8 mouse cellular contexts compared by ENCODE assay signal in genomic region chr4:45013031-45013431, GRCm38 (mm10). TPM values are rescaled to one million over a fixed set of nuclear protein-coding genes. Genes with fewer than 3 reads are reported as not detected.
DNase-seq lines count a peak whose midpoint lies in the region; ATAC-seq lines count a peak whose summit lies in the region.

No protein-coding gene starts in this region.

- H3K27ac ChIP-seq in embryonic facial prominence, embryonic 11.5 days (replicated peaks; ENCODE audit: low read depth, low read length) = peak overlapping the region; percentile 54; the same call in 1 of the 2 replicates
- peak overlapping the region; percentile 85 for H3K27ac ChIP-seq in hindbrain, embryonic 15.5 days (replicated peaks)
- peak overlapping the region; percentile 76 for H3K27ac ChIP-seq in midbrain, embryonic 12.5 days (replicated peaks)

- ATAC-seq in embryonic facial prominence, embryonic 11.5 days (replicated peaks; ENCODE audit: insufficient number of reproducible peaks, low FRiP score, low TSS enrichment, low read depth) = no peak
- no peak for ATAC-seq in hindbrain, embryonic 15.5 days (ENCODE audit: low FRiP score, low read depth)
- ATAC-seq in midbrain, embryonic 12.5 days (ENCODE audit: low FRiP score, low read depth) = no peak

- H3K4me3 ChIP-seq in embryonic facial prominence, embryonic 11.5 days (ENCODE audit: low read depth, low read length) = peak overlapping the region; percentile 56
- peak overlapping the region; percentile 64 for H3K4me3 ChIP-seq in hindbrain, embryonic 15.5 days
- H3K4me3 ChIP-seq in midbrain, embryonic 12.5 days = peak overlapping the region; percentile 81

- no peaks in the 10 kb centered on the region for H3K27me3 ChIP-seq in embryonic facial prominence, embryonic 11.5 days (ENCODE audit: control insufficient read depth, insufficient read depth, low read length)
- no peaks in the 10 kb centered on the region for H3K27me3 ChIP-seq in hindbrain, embryonic 15.5 days
- H3K27me3 ChIP-seq in midbrain, embryonic 12.5 days = no peaks in the 10 kb centered on the region

- no peaks in the 10 kb centered on the region for H3K9me3 ChIP-seq in embryonic facial prominence, embryonic 11.5 days (replicated peaks; ENCODE audit: control insufficient read depth, low read length)
- no peaks in the 10 kb centered on the region for H3K9me3 ChIP-seq in hindbrain, embryonic 15.5 days
- H3K9me3 ChIP-seq in midbrain, embryonic 12.5 days = no peaks in the 10 kb centered on the region

- peak overlapping the region; percentile 72 for H3K9ac ChIP-seq in embryonic facial prominence, embryonic 11.5 days (replicated peaks; ENCODE audit: low read length)
- peak overlapping the region; percentile 68 for H3K9ac ChIP-seq in hindbrain, embryonic 15.5 days
- H3K9ac ChIP-seq in midbrain, embryonic 12.5 days (replicated peaks) = peak overlapping the region; percentile 70

- no peaks in the 10 kb centered on the region for H3K4me1 ChIP-seq in embryonic facial prominence, embryonic 11.5 days (ENCODE audit: control insufficient read depth, insufficient read depth, low read length)
- H3K4me1 ChIP-seq in hindbrain, embryonic 15.5 days (replicated peaks) = peaks cover 26% of the 10 kb centered on the region
- peaks cover 23% of the 10 kb centered on the region for H3K4me1 ChIP-seq in midbrain, embryonic 12.5 days

- H3K4me2 ChIP-seq in embryonic facial prominence, embryonic 11.5 days (ENCODE audit: low read depth, low read length) = peak overlapping the region; percentile 65
- peak overlapping the region; percentile 75 for H3K4me2 ChIP-seq in hindbrain, embryonic 15.5 days
- peak overlapping the region; percentile 76 for H3K4me2 ChIP-seq in midbrain, embryonic 12.5 days (replicated peaks)

- peak; percentile 15 for DNase-seq in ovary, postnatal 14 days (ENCODE audit: low spot score)
- DNase-seq in ovary, postnatal 36 days (ENCODE audit: low spot score) = no peak
- DNase-seq in embryonic facial prominence, embryonic 11.5 days (ENCODE audit: low spot score) = no peak
- no peak for DNase-seq in thymus, postnatal 14 days
- DNase-seq in urinary bladder, postnatal 10 days (ENCODE audit: low spot score) = no peak
- DNase-seq in frontal cortex, postnatal 10 days (ENCODE audit: low spot score in 2 of 2) = no peak

- WGBS in embryonic facial prominence, embryonic 11.5 days = 3% methylated on average over 13 of the region's 13 CpGs
- WGBS in hindbrain, embryonic 15.5 days = 1% methylated on average over 13 of the region's 13 CpGs
- 1% methylated on average over 13 of the region's 13 CpGs for WGBS in midbrain, embryonic 12.5 days

- no peaks in the 10 kb centered on the region for H3K36me3 ChIP-seq in embryonic facial prominence, embryonic 11.5 days (replicated peaks; ENCODE audit: control insufficient read depth, insufficient read depth, low read depth, low read length)
- no peaks in the 10 kb centered on the region for H3K36me3 ChIP-seq in hindbrain, embryonic 15.5 days
- no peaks in the 10 kb centered on the region for H3K36me3 ChIP-seq in midbrain, embryonic 12.5 days

RNA-seq across cellular contexts. Expression of gene Zbtb5, which starts 0.8 kb away (rescaled TPM):
- polyA plus RNA-seq in embryonic facial prominence, embryonic 11.5 days (2014; fragmentation: Nextera tagmentation; extraction: Ambion mirVana) = 41.5 and 42.5 TPM in 2 replicates
- polyA plus RNA-seq in hindbrain, embryonic 15.5 days (2015; fragmentation: Nextera tagmentation; extraction: Ambion mirVana) = 39.6 and 41.7 TPM in 2 replicates
- polyA plus RNA-seq in midbrain, embryonic 12.5 days (2016; fragmentation: Nextera tagmentation; extraction: Ambion mirVana) = 49.7 TPM in 2 replicates

RNA-seq across cellular contexts. Expression of gene Polr1e, which starts 5.4 kb away (rescaled TPM):
- polyA plus RNA-seq in embryonic facial prominence, embryonic 11.5 days (2014; fragmentation: Nextera tagmentation; extraction: Ambion mirVana) = 59.8 and 61.1 TPM in 2 replicates
- 33.9 and 36.7 TPM in 2 replicates for polyA plus RNA-seq in hindbrain, embryonic 15.5 days (2015; fragmentation: Nextera tagmentation; extraction: Ambion mirVana)
- 40.7 and 46.3 TPM in 2 replicates for polyA plus RNA-seq in midbrain, embryonic 12.5 days (2016; fragmentation: Nextera tagmentation; extraction: Ambion mirVana)

RNA-seq across cellular contexts. Expression of gene Grhpr, which starts 31.8 kb away (rescaled TPM):
- 43.9 and 47.0 TPM in 2 replicates for polyA plus RNA-seq in embryonic facial prominence, embryonic 11.5 days (2014; fragmentation: Nextera tagmentation; extraction: Ambion mirVana)
- polyA plus RNA-seq in hindbrain, embryonic 15.5 days (2015; fragmentation: Nextera tagmentation; extraction: Ambion mirVana) = 27.0 and 29.2 TPM in 2 replicates
- polyA plus RNA-seq in midbrain, embryonic 12.5 days (2016; fragmentation: Nextera tagmentation; extraction: Ambion mirVana) = 31.6 and 31.8 TPM in 2 replicates
